Mouse (Mus musculus) heart, postnatal 10 days (tissue): Measurements from ENCODE around the gene Epha4. TPM values are rescaled to one million over a fixed set of nuclear protein-coding genes. Genes with fewer than 3 reads are reported as not detected.
A peak's percentile ranks its signal among the peaks of the same experiment; 100 is the strongest.

ENCODE experiments used
- DNase-seq, 2 experiments: peaks; one replicate each; pipeline ENCODE4 v3.0.0; 2021
- intact Hi-C: fragments of 180-260 bp; cut with DNase I; formaldehyde crosslinking; loops from one replicate; pipeline ENCODE4 v1.15.1; 2025
- total RNA-seq, 2 experiments: library from RNA; stranded (reverse); gene quantifications; 2 replicates each; pipeline ENCODE4 v1.2.3; 2021

Gene Epha4
- total RNA-seq, 2 experiments from 2014 or later, result 19.3 to 24.0 TPM

DNA sequence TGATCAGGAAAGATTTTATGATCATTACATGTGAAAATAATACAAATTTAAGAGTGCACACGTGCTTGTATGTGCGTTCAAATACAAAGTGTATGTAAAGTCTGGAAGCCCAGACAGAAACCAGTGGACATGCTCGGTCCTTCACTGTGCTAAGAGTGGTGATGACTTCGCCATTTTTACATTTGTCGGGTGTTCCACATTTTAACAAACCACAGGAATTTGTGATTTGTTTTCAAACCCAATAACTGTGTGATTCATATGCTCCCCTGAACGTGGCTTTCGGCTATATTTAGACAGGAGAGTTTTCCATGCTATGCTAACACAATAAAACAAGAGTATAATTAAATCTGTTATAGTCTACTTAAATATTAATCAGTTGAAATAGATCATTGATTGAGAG is 25.5 kb downstream of the Epha4 start:
- DNase-seq, result no peak
- intact Hi-C loops, result no loop called here

DNA sequence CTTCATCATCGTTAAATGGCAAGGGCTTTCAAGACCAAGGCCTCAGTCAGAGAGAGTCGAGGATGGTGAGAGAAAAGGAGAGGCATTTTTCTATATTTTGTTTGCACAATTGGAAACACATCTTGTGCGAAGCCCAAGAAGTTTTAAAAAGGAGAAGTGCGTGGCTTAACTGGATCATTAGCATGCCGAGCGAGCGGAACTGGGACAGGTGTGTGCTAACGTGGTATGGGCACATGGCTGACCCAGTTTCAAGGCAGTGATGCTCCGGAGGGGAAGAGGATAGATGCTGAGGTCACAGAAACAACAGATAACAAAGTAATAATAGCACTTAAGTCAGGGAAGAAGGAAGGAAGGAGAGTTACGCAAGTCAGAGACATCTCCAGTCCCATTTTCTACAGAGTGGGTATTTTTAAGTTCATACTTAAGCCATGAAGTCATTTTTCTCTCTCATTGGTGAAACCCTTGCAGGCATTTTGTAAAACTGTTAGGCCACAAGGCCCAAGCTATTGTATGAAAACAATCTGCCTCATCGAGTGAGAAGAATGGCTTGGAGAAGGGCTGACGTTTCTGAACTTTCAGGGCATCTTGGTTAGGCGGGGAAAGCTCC is 26.9 kb downstream of the Epha4 start:
- no peak for DNase-seq
- intact Hi-C loops, result no loop called here

DNA sequence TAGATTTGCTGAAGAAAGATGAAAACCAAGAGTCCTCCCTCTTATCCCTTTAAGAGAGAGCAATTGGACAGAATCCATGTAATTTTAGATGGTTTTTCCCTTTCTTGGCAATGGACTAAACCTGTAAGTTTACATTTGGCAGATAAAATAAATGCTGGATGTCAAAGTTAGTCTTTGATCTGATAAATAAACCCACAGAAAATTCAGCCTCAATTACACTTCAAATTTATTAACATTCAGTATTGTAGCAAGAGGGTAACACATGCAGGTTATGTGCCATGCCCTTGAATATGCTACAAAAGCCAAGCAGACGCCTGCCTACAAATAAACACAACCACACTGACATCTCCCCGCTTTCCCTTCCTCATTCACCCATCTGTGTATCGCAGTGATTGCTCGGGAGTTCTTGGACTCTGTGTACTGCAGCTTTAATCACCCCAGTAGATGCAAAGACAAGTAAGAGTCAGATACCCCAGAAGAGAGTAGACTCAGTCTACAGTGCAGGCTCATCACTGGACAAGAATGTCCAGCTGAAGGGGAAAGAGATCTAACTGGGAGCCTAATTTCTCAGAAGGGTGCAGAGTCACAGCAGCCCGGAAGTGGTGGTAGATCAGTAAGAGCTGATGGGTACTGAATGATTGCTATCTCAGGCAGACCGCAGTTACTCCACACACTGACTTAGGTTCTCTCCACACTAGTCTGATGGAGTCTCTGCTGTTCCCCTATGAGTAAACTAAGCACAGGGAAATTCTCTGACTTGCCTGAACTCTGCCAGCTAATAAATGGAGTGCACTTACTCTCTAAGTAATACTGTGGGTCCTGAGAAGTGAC is 29.9 kb downstream of the Epha4 start:
- intact Hi-C loops, result no loop called here
- no peak for DNase-seq

DNA sequence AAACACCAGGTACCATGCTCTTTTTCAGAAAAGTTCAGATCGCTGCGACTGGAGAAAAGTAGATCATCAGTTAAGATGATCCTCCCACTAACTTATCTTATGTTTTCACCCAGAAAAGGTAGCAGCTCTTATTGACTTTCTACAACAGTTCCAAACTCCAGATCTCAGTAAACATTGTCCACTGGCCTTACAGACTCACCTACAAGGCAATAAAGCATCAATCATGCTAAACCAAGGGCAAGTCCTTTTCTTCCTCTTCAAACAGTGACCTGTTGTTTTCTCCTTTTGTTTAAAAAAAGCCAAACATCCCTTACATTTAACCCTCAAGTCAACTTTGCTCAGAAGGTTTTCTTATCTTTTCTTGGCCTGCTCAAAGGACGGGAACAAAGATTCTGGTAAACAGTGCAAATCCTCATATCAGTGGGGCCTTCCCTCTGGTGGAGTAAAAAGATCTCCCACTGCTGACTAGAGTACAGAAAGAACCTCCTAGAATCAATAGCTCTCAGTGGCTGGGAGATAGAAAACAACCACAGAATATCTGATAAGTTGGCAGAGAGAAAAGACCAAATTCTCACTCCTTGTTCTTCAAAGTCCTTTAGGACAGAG is 39.0 kb downstream of the Epha4 start:
- intact Hi-C loops, result no loop called here
- no peak for DNase-seq

DNA sequence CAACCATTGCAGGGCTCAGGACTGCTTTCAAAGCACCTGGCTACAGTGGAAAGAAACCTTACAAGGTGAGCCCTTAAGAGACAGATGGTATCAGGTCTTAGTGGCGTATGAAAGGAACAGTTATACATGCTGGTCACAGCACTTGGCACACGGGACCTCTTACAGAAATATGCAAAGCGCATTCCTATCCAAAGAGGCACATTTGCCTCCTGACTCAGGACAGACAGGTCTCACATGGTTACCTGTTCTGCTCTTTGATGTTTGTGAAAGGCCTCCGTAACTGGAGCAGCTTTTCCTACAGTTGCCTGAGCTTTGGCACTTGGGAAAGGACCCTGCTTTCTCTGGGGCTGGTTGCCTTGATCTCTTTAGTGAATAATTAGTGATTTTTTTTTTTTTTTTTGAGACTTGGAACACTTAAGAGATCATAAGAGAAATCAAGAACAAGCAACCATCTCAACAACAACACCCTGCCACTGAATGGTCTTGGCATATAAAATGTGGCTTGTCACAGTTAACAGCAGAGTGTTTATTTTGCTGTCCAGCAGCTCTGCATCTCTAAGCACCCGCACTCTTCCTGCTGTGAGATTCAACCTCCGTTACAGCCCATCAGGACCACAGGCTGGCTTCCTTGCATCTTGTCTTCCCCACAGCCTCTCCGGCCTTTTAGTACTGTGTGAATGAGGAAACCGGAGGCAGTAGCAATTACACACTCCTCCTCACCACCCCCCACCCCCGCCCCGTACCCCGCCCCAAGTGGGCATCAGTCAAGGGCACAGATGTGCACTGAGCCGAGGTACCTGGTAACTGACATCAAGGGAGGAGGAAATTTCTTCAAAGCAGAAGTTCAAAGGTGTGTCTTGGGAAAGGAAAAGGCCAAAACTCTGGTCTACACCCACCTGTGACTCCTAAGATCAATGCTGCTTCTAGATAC is 41.2 kb downstream of the Epha4 start:
- intact Hi-C loops, result no loop called here

DNA sequence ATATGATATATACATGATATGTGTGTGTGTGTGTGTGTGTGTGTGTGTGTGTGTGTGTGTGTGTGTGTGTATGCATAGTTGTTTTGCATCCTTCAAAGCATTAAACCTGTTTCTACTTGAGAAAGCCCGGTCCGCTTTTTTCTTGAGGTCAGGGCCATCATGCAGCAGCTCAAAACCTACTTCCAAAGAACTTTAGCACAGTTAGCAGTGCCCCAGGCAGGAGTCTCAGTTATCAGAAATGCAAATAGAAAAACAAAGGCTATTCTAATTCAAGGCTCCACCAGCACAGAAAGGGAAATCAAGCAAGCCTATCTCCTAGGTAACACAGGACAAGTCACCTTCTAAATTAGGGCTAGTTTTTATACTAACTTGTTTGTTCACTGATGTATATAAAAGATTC is 42.3 kb downstream of the Epha4 start:
- DNase-seq, result no peak
- intact Hi-C loops, result no loop called here

More for the DNA sequence above, 41.2 kb downstream of the Epha4 start:
- no peak for DNase-seq

DNA sequence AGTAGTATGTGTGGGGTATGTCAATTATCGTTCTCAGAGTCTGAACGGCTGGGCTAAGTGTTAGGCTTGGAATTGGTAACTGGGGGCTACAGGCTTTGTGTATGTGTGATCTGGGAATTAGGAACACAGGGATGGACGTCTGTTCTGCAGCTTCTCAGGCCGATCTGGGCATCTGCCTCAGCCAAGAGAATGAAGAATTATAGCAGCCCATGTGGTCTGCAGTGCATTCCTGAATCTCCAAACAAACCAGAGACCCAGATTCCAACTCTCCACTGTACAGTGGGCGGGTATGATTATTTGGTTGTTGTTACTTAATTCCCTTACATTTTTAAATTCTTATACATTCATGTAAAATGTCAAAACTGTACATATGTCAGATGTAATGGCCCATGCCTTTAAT is 43.4 kb downstream of the Epha4 start:
- no peak for DNase-seq
- intact Hi-C loops, result no loop called here

DNA sequence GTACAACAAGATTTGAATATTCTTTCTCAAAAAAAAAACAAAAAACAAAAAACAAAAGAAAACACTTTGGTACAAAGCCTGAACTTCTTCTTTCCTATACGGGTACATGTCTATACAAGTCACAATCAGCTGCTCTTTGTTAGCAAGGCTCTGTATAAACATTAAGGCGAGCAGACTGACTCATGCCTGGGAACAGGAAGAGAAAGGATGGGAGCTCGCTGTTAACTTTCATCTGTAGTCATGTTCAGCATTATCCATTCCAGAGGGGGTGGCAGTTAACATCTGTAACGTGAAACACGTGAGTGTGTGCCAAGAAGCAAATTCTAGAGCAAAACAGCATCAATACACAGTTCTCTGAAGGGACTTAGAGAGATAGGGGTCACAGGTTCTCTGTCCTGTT is 43.9 kb downstream of the Epha4 start:
- intact Hi-C loops, result no loop called here
- no peak for DNase-seq

DNA sequence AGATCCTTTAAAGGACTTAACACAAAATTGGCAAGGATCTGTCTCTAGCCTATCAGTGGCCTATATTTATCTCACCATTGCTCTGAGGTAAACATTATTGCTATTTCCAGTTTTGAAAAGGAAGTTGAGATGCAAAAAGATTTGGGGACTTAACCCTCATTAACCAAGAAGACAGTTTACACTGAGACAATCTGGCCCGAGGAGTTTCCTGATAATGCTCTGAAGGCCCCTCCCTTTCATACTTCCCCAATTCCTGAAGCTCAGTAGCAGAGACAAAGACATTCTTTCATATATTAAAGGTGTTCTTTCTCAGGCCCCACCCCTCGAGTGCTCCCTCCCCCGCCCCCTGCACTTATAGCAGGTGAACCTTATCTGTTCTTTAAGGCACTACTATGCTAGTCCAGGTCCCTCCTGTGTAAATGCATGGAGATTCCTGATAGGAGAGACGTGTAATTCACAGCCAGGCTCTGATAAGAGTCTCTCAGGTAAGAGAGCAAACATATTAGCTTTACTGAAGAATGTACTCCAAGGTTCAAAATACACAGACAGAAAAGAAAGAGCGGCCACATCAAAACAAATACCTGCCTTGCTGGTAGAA is 46.1 kb downstream of the Epha4 start:
- intact Hi-C loops, result no loop called here

DNA sequence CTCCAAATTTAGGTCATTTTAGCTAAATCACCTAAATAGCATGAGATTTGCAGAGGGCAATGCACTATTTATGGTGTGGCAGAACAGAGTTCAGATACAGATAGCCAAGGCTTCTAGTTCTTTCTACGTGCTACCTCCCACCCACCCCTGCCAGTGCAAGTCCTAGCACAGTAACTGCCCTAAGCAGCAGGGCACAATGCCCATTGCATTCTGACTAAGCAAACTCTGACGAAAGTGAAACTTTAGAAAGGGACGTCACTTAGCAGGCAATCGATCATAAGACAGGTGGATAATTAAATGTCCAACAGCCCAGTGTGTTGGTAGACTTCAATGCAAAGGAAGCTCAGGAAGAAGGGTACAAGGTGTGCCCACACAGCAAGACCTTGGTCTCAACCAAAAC is 49.4 kb downstream of the Epha4 start:
- intact Hi-C loops, result no loop called here
- DNase-seq, result no peak

More for the DNA sequence above, 46.1 kb downstream of the Epha4 start:
- no peak for DNase-seq

DNA sequence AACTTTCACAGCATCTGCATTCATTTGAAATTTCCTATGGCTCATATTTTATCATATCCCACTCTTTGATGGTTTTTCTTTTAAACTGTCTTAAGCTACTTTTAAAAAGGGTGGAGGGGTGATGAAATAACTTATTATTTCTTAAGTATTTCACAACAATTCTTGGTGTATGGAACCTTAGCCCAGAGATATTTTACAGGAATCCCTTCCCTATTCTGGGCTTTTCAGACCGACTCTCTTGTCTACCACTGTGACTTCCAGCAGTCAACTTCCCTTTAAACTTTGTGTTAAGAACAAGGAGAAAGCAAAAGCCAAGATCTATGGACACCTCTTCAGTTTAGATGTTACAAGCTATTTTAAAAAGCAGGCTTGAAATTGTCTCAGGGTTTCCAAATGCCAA is 50.8 kb downstream of the Epha4 start:
- no peak for DNase-seq
- intact Hi-C loops, result no loop called here

DNA sequence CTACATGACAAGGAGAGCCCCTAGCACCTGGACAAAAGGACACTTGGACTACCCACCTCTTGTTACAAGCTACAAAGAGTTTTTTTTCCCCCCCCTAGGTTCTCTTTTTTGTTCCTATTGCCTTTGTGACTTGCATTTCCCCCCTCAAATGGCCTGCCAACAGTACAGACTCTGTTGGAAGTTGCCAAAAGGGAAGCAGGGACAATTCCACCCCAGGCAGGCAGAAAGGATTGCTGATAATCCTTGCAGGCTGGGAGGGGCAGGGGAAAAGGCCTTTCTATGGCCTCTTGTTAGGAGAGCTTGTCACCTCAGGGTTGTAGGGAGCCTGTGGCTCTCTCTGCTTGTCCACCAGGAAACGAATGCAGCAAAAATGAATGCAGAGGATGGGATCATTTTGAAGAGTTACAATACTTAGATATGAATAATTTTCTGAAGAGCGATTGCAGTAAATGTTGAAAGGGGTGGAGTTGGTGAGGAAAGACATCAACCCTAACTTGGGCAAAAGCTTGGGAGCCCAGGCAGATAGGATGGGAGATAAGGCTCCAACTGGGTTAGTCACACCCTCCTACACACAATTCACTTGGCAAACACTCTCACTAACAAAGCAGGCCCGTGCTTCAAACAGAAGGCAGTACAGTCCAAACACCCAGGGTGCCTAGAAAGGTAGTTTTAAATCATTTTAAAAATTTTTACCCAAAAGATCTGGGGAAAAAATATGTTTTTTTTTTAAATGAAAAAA is 52.8 kb downstream of the Epha4 start:
- DNase-seq, result peak; percentile 38 to 43
- intact Hi-C loops, result loop anchor here (2.0 kb wide), 1 partner anchor 53 kb away; the partner anchor contains the start of gene Epha4

DNA sequence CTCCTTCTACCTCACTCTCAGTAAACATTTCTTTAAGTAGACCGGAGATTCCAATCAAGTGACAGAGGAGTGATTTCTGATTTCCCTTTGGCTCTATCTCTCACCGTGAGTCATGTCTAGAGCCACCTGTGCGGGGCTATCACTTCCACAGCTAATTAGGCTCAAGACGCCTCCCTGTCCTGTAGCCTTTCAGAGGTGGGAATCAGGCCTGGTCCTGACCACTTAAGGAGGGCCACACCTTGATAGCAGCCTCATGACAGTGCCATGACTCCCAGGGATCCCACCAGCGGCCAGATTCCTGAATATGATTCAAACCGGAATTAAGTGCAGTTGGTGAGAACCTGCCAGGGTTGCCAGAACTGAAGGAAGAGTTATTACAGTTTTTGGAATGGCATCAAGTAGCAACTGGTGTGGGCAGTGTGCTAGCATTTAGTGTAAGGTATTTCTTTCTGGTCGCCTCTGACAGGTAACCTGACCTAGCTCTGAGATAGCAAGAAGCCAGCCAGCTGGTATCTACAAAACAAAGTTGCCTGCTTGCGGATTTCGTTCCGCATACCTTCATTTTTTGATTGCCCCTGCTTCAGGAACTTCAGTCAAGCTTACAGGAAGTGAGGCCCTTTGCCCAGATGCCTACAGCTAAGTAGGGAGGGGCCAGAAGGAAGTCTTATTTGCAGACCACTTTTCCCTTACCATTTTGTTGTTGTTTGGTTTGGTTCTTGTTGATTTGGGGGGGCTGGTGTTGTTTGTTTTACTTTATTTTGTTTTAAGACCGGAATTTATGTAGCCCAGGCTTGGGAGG is 53.9 kb downstream of the Epha4 start:
- intact Hi-C loops, result no loop called here
- no peak for DNase-seq

DNA sequence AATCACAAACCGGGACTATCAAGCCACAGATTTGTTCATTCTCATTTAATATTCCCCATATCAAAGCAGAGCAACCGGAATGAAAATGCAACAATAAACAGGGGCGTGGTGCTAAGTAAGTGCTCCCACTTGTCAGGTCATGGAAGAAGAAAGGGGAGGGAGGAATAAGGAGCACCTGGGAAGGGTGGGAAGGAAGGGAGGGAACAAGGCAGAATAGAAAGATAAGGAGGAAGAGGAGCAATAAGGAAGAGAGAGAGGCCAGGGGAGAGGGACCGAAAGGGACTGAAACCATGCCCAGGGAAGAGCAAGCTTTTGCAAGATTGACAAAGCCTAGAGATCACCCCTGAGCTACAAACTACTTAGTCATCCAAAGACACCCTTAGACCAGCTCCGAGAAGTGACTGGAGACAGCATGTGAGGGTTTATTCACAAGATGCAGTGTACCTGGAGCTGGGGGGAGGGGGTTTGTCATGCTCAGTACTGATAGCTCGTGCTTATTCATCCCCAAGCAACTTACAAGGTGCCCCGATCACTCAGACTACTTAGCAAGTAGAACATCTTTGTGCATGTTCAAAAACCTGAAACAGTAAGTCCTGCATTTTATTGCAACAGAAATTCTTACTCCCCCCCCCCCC is 56.0 kb downstream of the Epha4 start:
- no peak for DNase-seq
- intact Hi-C loops, result no loop called here

DNA sequence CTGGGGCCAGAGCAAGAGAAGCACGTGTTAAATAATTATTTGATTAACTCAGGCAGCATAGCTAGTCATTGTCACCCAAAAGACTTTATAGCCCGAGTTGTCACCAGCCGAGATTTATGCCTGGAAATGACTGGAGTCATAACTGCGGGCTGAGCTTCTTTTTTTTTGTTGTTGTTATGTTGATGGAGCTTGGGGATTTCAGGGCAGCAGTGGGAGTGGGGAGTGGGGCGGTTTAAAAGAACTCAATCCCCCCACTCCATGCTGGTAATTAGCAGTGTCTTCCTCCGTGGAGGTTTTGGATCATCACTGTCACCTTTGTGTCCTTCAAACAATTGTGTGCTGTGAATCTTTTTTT is 57.5 kb downstream of the Epha4 start:
- intact Hi-C loops, result no loop called here
- no peak for DNase-seq

DNA sequence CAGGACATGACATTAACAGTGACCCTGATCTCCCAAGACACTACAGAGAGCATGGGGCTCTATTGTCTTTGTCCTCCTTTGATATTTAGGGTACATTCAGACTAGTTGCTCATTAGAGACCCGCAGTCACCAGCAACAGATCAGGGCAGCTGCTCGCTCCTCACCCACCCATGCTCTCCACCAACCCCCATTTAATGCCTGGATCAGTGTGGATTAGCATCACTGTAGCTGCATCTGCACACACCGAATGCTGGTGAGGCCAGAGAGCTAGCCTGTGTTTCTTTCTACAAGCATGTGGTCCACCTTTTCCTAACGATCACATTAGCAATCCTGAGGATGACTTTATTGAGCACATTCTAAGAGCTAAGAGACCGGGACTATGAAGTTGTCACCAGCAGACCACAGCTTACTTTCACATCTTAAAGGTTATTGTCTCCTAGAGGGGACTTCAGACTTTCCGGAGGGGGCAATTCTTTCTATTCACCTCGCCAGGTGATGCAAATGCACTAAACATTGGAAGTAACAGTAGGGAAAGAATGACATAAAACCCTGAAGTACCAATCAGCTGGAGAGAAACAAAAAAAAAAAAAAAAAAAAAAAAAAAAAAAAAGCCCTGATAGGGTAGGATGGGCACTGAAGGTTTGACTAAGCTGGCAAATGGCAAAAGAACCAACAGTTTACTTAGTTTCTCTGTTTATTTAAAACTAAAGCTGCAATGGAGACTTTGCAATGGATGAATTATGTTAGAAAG is 58.0 kb downstream of the Epha4 start:
- intact Hi-C loops, result no loop called here
- no peak for DNase-seq

DNA sequence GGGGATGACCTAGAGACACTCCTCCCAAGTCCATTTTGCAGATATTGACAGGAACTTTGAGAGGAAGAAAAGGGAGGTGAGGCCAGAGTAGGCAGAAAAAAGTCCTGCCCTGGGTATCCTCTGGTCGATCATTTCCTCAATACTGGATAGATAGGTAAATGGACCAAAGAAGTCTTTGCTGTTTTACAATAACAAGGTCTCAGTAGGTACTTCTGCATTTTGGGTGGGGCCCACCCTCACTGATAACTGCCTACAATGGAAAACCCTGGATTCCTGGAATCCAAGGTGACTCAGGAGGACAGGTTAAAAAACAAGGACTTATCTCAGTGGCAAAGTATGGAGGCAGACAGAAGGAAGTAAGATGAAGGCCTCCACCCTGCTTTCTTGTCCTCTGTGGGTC is 61.1 kb downstream of the Epha4 start:
- no peak for DNase-seq
- intact Hi-C loops, result no loop called here

DNA sequence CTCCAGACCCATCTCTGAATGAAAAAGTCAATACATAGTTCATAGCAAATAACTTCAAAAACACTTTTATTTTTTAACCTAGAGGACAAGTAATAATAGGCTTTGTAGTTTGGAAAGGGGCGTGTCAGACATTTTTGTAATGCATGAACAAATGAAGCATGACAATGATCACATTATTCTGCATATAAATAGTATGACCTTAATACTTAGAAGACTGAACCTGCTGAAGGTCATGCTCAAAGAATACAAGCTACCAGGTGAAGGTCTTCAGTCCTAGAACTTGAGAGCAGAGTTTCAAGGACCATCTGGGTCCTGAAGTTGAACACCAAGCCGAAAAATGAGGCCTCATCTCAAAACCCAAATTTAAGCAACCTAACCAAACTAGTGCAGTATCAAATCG is 62.2 kb downstream of the Epha4 start:
- intact Hi-C loops, result no loop called here
- no peak for DNase-seq
